Mouse (Mus musculus): ENCODE data around the gene Cnnm4.

DNA sequence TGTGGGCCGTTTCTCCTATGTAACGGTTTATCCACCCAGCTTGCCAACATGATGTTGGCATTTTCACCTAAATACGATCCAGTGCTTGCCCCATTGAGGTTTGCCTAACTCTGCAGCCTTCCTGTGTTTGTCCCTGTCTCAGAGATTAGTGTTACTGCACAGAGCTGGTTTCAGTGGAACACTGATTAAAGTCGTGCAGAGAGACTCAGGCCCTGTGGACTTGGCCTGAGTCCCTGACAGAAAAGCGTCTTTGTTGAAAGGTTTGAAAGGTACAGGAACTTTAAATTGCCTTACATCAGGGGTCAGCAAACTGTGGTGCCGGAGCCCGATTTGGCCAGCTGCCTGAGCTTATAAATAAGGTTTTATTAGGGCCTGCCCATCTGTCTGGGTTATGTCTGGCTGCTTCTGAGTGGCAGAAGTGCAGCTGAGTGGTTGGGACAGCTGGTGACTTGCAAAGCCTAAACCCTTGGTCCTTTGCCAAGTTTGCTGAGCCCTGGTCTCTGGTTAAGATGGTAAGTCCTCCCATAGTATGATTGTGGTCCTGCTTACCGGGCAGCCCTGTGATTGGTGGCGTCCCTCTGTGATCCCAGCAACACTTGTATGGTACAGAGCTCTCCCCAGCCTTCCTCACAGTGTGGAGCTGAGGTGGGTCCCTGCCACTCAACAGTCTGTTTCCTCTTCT lies 52.1 kb downstream of the Cnnm4 start:
- TF ChIP-seq CTCF (IDR thresholded peaks at IDR 0.05; ENCODE audit: control insufficient read depth, insufficient read depth, insufficient read length): no peak
- no peak for TF ChIP-seq CEBPB (IDR thresholded peaks at IDR 0.05; ENCODE audit: low read depth)

All from C2C12 (cell line).